Mouse (Mus musculus) heart, adult 18-20 months (tissue): ENCODE data around the gene Mkrn1. TPM values are rescaled to one million over a fixed set of nuclear protein-coding genes. Genes with fewer than 3 reads are reported as not detected.
A peak's percentile ranks its signal among the peaks of the same experiment; 100 is the strongest.
"Not testable (repeated sequence)": the region's sequence is repeated elsewhere in the genome, so short reads cannot be mapped to it uniquely, and the experiment has no call there.

ENCODE experiments used
- DNase-seq, 2 experiments: peaks; one replicate each; pipeline ENCODE4 v3.0.0; 2021 to 2022; ENCODE audit warnings: mixed read lengths in 1 of 2
- total RNA-seq, 2 experiments: library from RNA; stranded (reverse); gene quantifications; 2 replicates each; pipeline ENCODE4 v1.2.3; 2021

Mkrn1 gene
- total RNA-seq, 2 experiments from 2014 or later, result 60.2 to 65.0 TPM

DNA sequence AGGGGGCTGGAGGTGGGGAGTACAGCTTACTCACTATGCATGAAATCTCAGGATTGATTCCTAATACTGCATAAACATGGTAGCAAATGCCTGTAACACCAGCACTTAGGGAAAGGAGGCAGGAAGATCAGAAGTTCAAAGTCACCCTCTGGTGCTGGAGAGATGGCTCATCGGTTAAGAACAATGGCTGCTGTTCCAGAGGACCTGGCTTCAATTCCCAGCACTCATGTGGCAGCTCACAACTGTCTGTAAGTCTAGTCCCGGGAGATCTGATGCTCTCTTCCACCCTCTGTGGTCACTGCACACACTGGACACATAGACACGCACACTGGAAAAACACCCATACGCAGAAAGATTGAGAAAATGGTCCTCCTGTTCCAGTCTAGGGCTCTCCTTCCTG, 12.9 kb upstream of the Mkrn1 start:
- no peak for DNase-seq

DNA sequence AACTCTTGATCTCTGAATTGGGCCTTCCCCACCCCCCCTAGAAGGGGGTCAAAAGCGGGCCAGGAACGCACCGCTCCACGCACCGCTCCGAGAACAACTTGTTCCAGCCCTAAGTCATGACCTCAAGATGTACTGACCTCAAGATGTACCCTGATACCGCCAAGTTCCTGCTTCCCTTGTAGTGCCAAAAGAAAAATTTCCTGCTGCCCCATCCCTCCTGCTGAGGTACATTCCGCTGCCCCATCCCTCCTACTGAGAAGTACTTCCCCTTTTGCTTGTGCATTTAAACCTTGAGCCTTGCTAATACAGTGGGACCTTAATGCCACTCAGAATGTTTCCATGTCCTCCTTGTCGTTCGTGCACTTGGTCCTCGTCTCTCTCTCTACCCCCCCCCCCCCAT, 10.5 kb upstream of the Mkrn1 start:
- DNase-seq, result no peak

DNA sequence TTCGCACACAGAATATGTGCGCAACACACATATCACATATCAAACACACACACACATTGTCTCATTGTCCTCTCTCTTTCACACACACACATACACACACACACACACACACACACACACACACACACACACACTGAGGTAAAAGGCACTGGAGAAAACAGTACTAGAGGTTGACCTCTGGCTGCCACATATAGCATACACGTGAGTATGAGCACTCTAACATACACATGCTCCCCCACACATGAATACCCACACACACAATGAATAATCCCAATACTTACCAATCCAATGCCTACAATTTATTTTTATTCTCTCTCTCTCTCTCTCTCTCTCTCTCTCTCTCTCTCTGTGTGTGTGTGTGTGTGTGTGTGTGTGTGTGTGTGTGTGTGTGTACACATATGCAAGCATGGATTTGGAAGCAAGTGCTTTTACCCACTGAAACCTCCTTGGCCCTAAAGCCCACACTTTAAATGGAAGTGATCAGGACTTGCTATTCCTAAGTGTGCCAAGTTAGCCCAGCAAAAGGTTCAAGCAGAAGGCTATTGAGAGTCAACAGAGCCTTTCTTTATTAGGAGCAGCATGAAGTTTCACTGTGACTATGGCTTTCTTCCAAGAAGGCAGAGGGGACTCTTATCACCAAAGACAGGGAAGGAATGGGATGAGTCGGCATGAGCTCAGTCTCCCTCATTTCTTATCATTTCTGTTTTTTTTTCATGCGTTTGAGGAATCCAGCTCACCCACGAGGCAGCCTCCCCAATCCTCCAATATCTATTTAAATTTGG, 8.9 kb upstream of the Mkrn1 start:
- no peak for DNase-seq

DNA sequence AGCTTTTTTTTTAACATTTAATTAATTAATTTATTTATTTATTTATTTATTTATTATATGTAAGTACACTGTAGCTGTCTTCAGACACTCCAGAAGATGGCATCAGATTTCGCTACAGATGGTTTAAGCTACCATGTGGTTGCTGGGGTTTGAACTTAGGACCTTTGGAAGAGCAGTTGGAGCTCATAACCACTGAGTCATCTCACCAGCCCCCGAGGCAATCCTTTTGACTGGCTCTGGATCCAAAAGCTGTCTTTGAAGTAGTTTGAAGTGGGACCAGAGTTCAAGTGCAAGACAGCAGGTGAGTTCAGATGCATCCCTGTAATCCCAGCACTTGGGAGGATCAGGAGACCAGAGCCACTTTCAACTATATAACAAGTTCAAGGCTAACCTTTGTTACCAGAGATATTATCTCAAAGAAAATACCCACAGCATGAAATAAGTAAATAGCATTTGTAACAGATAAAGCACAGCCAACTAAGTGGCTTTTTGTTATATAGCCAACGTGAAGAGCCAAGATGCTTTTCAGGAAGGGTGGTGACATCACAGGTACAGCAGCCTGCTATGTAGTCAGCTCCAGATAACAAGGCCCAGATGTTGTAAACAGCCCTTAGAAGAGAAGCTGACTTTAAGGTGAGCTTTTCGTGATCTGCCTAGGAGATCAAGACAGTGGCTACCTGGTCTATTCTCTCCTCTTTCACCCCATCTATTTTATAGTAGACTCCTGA, 7.2 kb upstream of the Mkrn1 start:
- no peak for DNase-seq

DNA sequence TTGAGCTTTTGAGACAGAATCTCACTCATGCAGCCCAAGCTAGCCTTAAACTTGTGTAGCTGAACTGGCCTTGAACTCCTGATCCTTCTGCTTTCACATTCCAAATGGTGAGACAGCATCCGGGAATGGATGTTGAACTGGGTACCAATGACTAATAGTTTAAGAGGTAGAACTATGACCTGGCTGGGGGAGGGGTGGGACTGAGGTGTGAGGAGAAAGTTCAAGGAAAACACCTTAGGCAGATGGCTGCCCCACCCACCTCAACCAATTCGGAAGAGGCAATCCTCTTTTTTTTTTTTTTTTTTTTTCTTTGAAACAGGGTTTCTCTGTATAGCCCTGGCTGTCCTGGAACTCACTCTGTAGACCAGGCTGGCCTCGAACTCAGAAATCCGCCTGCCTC, 6.5 kb upstream of the Mkrn1 start:
- DNase-seq, result no peak

DNA sequence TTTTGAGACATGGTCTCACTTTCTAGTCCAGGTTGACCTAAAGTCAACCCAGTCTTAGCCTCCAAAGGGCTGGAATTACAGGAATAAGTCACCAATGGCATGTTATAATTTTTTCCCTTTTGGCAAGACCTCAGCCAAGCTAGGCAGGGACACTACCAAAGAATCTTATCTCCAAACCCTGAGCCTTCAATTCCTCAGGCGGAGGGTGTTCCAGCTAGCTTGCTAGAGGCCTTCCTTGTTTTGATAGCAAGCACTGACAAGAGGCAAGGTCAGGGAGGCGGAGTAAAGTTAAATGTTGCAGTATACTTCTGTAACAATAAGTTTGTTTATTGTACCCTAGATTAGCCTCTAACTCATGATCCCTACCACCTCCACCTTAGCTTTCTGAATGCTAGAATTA, 4.9 kb upstream of the Mkrn1 start:
- DNase-seq, result no peak

DNA sequence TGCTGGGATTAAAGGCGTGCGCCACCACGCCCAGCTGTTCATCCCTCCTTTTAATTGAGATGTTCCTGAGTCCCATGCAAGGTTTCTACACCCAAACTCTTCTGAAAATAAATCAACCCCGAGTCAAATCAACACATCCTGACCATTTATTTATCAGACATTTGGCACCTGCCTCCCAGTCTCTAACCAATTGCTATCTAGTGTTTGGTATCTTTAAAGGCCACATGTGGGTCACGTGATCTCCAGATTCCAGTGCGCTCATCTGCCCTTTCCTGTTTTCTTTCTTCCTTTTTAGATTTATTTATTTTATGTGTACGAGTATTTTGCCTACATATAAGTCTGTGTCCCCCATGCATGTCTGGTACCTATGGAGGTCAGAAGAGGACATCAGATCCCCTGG, 3.4 kb upstream of the Mkrn1 start:
- no peak for DNase-seq

DNA sequence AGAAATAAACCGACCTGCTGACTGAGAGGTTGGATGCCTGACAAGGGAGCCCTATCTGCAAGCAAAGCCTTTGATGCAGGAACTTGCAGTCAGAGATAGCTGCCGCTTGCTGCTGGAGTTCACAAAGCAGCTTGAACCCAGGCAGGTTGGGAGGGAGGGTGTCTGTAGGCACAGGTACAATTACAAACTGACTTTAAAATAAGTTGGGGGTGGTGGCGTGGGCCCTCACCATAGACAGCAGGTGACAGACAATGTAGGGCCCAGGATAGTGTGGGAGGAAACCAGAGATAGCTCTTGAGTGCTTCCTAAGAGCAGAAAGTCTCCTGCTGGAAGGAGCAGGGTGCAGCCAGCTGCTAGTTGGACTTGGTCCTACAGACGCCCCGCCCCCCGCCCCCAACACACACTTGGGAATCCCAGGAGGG, 2.9 kb upstream of the Mkrn1 start:
- DNase-seq, result no peak

DNA sequence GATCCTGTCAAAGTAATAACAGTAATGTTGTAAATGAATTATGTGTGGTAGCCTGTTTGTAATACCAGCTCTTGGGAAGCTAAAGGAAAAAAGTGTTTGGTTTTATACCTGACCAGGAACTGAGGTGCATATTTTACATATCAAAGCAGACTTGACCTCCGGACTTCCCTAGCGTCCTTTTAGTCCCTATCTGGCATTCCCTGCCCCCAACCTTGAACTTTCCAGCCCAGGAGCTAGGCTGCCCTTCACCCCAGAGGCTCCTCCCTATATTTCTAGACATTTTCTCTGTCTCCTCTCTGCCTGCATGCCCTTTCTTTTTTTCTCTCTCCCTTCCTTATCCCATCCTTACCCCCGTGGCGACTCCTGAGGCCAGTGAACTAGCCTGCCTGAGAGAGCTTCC, 605 bp upstream of the Mkrn1 start:
- no peak for DNase-seq

DNA sequence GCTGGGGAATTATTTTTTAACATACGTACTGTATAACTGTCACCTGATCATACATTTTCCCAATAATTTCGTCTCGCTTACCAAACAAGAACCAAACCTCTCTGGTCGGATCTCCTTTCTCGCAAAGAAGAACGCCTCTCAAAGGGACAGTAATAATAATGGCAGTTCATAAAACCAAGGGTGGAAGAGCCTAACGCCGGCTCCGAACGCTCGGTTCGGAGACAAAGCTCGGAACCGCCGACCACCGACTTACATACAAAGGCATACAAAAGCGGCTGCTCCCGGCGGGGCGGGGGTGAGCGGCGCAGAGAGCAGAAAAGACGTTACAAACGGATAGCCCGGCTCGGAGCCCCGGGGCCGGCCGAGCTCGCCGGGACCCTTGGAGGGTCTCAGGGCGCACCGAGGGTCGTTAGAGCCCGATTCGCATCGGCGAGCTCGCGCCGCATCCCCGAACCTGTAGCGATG, 844 bp downstream of the Mkrn1 start:
- no peak for DNase-seq

DNA sequence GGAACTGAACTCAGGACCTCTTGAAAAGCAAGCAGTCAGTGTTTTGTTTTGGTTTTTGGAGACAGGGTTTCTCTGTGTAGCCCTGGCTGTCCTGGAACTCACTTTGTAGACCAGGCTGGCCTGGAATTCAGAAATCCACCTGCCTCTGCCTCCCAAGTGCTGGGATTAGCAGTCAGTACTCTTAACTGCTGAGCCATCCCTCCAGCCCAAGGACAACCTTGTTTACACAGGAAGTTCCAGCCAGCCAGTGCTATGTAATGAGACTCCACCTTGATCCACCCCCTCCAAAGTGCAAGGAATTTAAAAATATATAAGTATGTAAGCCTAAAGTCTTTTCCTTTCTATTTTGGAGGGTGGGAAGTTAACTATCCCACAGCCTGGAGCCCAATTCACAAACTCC, 3.6 kb downstream of the Mkrn1 start:
- not testable (repeated sequence) for DNase-seq

DNA sequence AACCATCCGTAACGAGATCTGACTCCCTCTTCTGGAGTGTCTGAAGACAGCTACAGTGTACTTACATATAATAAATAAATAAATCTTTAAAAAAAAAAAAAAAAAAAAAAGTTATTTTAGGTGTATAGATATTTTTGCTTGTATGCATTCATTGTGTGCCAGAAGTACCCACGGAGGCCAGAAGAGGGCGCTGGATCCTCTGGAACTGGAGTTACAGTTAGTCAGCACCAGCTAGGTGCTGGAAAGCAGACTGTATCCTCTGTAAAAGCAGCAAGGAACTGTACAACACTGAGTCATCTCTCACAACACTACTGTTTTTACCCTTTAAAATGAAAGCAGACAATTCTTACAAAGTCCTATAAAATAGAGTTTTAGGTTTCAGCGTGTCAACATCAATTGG, 4.5 kb downstream of the Mkrn1 start:
- DNase-seq, result peak; percentile 40 to 80

DNA sequence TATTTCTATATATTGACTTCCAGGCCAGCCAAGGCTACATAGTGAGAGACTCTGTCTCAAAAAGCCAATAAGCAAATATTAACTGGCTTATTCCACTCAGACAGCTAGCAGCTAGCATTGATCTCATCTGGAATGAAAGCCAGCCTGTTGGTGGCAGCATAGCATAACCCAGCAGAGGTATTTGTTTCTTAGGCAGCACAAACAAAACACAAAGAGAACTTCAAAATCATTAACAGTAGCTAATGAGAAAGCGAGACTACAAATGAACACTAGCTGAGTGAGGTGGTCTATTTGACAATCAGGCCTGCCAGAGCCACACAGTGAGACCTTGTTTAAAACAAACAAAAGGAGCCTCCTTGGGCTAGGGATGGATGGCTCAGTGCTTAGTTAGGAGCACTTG, 6.2 kb downstream of the Mkrn1 start:
- no peak for DNase-seq

DNA sequence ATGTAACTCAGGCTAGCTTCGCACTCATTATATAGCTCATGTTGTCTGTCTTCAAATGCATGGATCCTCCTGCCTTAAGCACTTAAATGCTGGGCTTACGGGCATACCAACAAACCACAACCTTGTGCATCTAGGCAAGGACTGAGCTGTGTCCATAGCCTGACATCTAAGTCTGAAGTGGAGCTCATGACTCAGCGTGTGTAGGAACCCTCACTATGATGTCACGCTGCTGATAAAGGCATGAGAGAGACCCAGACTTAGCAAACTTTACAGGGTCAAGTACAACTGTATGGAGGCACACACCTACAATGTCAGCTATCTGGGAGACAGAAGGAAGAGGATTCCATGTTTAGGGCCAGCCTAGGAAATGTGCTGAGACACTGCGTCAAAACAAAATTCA, 13.8 kb downstream of the Mkrn1 start:
- no peak for DNase-seq

DNA sequence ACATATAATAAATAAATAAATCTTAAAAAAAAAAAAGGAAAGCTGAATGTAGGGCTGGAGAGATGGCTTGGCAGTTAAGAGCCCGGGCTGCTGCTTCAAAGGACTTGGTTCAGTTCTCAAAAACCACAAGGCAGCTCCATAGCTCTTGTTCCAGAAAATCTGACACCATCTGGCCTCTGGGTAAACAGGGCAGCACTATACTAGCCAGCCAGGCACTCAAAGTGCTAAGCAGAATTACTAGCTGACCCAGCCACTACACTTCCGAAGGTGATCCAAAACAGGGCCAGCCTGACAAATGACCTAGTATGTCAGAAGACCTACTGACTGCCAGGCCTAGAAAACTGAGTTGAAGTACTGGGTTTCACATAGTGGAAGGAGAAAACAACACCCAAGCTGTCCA, 17.1 kb downstream of the Mkrn1 start:
- DNase-seq, result no peak

DNA sequence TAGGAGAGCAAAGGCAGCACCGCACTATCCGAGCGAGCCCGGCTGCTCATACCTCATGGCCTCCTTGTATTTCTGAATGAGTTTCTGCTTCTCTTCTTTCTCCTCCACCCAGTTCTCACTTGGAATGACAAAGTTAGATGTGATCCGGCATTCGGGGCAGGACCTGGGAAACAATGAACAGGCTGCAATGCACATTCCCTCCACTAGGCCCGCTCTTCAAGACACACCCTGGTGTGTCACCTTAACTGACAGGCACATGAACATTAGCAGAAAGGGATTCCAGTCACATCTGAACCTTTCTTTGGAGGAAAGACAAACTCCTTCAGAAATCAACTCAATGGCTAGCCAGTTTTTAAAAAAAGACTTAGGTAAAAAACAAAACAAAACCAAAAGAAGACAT, 19.9 kb downstream of the Mkrn1 start:
- DNase-seq, result peak in 1 of 2 experiments; percentile 46

DNA sequence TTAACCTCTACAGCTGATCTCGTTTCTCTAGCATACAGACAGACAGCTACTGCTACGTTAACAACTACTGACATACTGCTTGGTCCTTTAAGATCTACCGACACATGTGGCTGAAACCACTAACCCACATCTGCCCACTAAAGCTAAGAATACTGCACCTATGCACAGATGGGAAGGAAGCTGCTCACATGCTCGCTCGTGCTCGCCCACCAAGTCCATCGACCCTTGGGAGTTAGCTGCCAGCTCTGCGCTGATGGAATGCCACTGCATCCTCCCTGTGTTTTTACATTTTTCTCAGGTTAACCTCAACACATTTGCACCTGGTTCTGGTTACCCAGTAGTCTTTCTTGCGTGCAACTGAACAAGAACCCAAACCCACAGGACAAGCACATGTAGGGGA, 21.9 kb downstream of the Mkrn1 start:
- no peak for DNase-seq

DNA sequence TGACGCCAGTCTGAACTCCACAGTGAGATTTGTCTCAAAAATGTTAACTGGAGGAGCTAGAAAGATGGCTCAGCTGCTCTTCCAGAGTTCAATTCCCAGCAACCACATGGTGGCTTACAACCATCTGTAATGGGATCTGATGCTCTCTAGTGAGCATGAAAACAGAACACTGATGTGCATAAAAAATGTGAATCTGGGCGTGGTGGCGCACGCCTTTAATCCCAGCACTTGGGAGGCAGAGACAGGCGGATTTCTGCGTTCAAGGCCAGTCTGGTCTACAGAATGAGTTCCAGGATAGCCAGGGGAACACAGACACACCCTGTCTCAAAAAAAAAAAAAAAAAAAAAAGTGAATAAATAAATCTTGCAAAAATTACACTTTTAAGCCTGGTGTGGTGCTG, 23.2 kb downstream of the Mkrn1 start:
- no peak for DNase-seq

DNA sequence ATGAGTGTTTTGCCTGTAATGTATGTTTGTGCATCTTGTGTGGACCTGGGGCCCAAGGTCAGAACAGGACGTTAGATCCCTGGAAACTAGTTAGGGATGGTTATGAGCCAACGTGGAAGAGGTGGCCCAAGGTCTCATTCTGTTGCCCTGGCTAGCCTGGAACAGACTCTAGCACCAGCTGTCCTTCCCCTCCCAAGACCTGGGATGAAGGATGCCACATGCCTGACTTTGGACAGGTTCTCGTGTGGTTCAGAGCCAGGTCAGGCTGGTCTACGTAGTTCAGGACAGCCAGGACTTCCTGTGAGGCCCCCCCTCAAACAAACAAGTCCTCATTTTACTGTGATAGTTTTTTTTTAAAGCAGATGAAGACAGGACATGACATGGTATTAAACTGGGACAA, 24.3 kb downstream of the Mkrn1 start:
- no peak for DNase-seq

DNA sequence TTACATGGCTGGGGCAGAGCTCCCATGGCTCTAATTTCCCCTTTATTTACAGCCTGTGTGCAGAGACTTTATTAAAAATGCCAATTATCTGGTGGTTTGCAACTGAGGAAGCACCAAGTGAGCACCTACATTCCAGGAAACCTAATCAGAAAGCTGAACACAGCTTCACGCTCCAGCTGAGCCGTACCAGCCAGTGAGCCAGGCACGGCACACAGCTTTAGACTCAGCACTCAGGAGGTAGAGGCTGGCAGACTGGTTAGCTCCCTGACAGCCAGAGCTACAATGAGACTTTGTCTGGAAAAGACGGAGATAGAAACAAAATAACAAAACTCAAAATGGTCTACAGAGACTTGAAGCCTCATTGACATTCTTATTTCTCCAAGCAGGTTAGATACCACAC, 24.8 kb downstream of the Mkrn1 start:
- DNase-seq, result no peak

DNA sequence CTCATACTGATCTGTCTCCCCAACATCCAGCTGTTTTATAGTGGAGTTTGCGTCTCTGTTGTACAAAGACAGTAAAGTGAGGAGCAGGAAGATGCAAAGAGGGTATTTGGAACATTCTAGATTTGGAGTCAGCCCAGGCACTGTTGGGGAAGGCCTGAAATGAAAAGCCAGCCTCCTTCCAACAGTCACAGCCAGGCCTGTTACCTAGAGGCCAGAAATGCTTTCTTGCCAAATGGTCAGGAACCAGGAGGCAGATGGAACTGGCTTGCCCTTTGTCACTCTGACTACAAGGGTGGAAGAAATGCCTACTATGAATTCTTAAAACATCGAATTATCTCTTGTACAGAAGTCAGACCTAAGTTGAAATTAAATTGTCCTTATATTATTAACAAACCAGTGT, 30.3 kb downstream of the Mkrn1 start:
- DNase-seq, result no peak

DNA sequence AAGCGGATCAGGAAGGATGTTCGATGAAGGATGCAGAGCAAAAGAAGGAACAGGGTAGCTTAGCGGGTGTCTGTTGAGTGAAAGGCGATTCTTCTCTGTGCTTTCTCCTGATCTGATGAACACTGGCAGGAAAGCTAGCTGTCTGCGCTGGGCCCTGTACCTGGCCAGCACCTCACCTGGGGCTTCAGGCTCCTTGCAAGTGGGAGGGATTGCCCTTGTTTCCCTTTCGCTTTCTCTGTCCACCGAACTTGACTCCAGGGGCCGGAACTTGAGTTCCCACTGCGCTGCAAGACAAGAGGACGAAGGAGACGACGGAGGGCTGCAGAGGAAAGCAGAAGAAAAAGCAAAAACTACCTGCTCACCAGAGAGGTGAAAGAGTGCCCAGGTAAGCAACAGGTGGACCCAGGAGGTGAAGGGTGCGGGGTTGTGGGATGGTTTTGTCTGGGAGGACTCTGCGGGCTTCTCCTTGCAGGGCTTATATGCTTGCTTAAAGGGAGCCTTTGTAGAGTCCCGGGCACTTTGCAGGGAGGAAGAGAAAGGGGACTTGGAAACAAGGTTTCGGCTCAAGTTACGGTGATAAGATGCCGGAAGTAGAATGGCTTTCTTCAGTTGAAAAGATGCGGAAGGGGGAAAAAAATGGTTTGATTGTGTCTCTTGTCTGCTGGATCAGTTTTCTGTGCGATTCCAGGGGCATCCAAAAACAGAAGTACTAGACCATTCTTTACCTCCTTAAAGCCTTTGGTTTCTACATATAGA, 39.0 kb downstream of the Mkrn1 start, which contains the start of gene Rab19:
Gene Rab19, plus strand, starts transcription at position 51 of the 756 bp plus-strand sequence.
- peak; percentile 45 to 58 for DNase-seq

DNA sequence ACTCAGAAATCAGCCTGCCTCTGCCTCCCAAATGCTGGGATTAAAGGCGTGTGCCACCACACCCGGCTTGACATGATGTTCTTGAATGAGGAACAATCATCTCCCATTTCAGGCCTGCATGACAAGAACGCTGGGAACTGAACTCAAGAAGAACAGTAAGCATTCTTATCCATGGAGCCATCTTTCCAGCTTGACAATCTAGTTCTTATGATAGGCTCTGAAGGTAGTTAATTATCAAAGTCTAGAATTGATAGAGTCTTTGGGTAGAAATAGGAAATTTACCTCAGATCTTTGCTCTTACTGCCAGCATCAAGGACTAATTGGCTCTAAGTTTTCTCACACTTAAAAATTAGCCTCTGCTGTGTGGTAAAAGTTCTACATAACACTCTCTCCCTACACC, 40.0 kb downstream of the Mkrn1 start:
- DNase-seq, result no peak
